Mouse (Mus musculus) forebrain, embryonic 15.5 days (tissue): Measurements from ENCODE around the gene Rnf6. TPM values are rescaled to one million over a fixed set of nuclear protein-coding genes. Genes with fewer than 3 reads are reported as not detected.

Experiments used
- ATAC-seq: fragments of 200-750 bp; cut with Nextera tagmentation; replicated peaks from 2 replicates; pipeline ENCODE4 v1.8.0; 2017; ENCODE audit warnings: mild to moderate bottlenecking, moderate TSS enrichment, moderate library complexity
- H3K27ac ChIP-seq: fragments of 300-500 bp; sonication (generic); replicated peaks from 2 replicates; pipeline ENCODE4 v1.5.1; 2015; ENCODE audit warnings: mild to moderate bottlenecking, inconsistent platforms
- H3K27me3 ChIP-seq: fragments of 300-500 bp; sonication (generic); 2 replicates; pipeline ENCODE4 v1.6.1; 2015; ENCODE audit warnings: inconsistent platforms
- H3K36me3 ChIP-seq: fragments of 300-500 bp; sonication (generic); 2 replicates; pipeline ENCODE4 v1.6.1; 2015; ENCODE audit warnings: mild to moderate bottlenecking, inconsistent platforms
- H3K4me1 ChIP-seq: fragments of 300-500 bp; sonication (generic); 2 replicates; pipeline ENCODE4 v1.6.1; 2015; ENCODE audit warnings: inconsistent platforms
- H3K4me2 ChIP-seq: fragments of 300-500 bp; sonication (generic); replicated peaks from 2 replicates; pipeline ENCODE4 v1.6.1; 2015; ENCODE audit warnings: mild to moderate bottlenecking, inconsistent platforms
- H3K4me3 ChIP-seq: fragments of 300-500 bp; sonication (generic); 2 replicates; pipeline ENCODE4 v1.5.1; 2015; ENCODE audit warnings: mild to moderate bottlenecking, inconsistent platforms
- H3K9ac ChIP-seq: fragments of 300-500 bp; sonication (generic); replicated peaks from 2 replicates; pipeline ENCODE4 v1.6.1; 2015; ENCODE audit warnings: mild to moderate bottlenecking, inconsistent platforms
- H3K9me3 ChIP-seq: fragments of 300-500 bp; sonication (generic); 2 replicates; pipeline ENCODE4 v1.6.1; 2016; ENCODE audit warnings: inconsistent platforms
- WGBS: fragments of 180-500 bp; shearing (Covaris S2); methylation state at CpG from one replicate; pipeline ENCODE4 v1.1.7; 2015; ENCODE audit warnings: mixed read lengths; 5-methylcytosine and 5-hydroxymethylcytosine counted together
- polyA plus RNA-seq: library from polyadenylated mRNA; unstranded; fragments of >200 nt; fragmentation: Nextera tagmentation; extraction: Ambion mirVana; gene quantifications from 2 replicates; pipeline ENCODE4 v1.2.1, GENCODE M21; 2015

The Rnf6 gene
- polyA plus RNA-seq, 1 experiment from 2014 or later: 28.3 TPM

DNA sequence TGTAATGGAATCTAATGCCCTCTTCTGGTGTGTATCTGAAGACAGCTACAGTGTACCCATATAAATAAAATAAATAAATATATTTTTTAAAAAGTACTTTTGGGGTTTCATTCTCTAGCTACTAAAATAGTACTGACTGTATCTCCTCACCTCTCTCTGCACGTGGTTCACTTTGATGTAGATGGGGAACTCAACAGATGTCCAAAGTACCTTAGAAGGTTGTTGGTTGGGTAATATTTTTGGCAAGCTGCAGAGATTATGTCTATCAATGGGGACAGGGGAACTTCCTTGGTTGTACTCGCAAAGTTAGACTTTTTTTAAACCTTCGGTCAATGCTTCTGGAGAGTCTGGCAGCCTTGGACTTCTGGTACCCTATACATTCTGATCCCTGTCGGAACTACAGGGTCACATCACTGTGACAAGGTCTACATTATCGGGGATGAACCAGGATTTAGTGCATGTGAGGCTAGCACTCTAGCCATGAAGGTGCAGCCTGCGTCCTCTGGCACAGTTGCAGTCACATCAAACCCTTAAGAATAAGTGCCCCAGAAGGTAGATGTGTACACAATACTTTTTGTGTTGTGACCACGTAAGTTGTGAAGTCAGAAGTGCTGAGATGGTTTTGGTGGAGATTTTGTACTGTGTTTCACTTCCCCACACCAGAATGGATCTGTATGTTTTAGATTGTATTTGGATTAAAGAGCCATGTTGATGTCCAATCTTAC, 24.5 kb upstream of the Rnf6 start:
- Histone ChIP-seq H3K9ac (no peak overlapping the region), H3K4me3 (no peak overlapping the region), H3K36me3 (no peaks in the 10 kb centered on the region), H3K4me1 (no peaks in the 10 kb centered on the region), H3K4me2 (no peak overlapping the region), H3K9me3 (no peaks in the 10 kb centered on the region), H3K27me3 (no peaks in the 10 kb centered on the region), H3K27ac (no peak overlapping the region)
- WGBS: 97% methylated on average over 7 of the region's 7 CpGs
- no peak for ATAC-seq

- no peaks in the 10 kb centered on the region for H3K4me1 ChIP-seq
Observed at GRCm38 (mm10) chr5:146245193-146245592, 23.8 kb upstream of the Rnf6 start.

DNA sequence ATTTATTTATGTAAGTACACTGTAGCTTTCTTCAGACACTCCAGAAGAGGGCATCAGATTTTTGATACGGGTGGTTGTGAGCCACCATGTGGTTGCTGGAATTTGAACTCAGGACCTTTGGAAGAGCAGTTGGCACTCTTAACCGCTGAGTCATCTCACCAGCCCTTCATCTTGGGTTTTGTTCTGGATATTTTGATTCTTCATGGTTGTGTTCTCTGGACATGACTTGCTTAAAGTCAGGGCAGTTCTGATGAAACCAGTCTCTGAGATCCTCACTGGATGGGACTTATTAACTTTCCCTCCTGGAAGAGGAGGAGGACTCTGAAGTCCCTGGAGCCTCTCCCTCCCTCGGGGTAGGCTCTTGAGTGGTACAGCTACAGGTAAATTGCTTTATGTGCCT, 19.8 kb upstream of the Rnf6 start:
- Histone ChIP-seq H3K4me1 (peaks cover 6% of the 10 kb centered on the region; the same call in 1 of the 2 replicates), H3K36me3 (no peaks in the 10 kb centered on the region), H3K4me2 (no peak overlapping the region), H3K27ac (no peak overlapping the region), H3K9me3 (no peaks in the 10 kb centered on the region), H3K27me3 (no peaks in the 10 kb centered on the region), H3K4me3 (no peak overlapping the region), H3K9ac (no peak overlapping the region)
- ATAC-seq: no peak
- 95% methylated on average over 3 of the region's 3 CpGs for WGBS

More at GRCm38 (mm10) chr5:146245193-146245592, 23.8 kb upstream of the Rnf6 start:
- H3K27me3 ChIP-seq: no peaks in the 10 kb centered on the region
- no peak for ATAC-seq
- H3K36me3 ChIP-seq: no peaks in the 10 kb centered on the region
- 95% methylated on average over 4 of the region's 4 CpGs for WGBS
- H3K9ac ChIP-seq: no peak overlapping the region
- no peak overlapping the region for H3K4me3 ChIP-seq
- H3K27ac ChIP-seq: no peak overlapping the region
- H3K4me2 ChIP-seq: no peak overlapping the region
- no peaks in the 10 kb centered on the region for H3K9me3 ChIP-seq

DNA sequence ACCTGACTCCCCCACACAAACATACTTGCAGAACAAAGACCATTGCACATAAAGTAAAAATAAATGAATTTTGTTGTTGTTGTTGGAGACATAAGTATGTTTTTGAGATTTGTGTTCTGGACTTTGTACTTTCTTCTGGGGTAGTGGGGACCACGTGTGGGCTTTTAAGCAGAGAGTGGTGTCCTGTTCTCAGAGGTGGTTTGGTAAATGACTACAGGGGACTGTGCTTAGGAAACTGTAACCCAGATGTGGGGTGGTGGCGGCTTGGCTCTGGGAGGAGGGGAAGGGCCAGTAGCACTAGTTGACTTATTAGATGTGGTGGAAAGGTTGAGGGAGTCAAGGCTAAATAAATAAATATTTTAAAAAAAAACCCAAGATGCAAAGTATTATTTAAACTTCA, 19.4 kb upstream of the Rnf6 start:
- Histone ChIP-seq H3K9me3 (no peaks in the 10 kb centered on the region), H3K4me2 (no peak overlapping the region)
- WGBS: 86% methylated on average over 2 of the region's 2 CpGs

GRCm38 (mm10) chr5:146238274-146238673, 16.9 kb upstream of the Rnf6 start:
- Histone ChIP-seq H3K4me2 (no peak overlapping the region), H3K4me3 (no peak overlapping the region), H3K9me3 (no peaks in the 10 kb centered on the region), H3K4me1 (peaks cover 23% of the 10 kb centered on the region), H3K9ac (no peak overlapping the region), H3K27me3 (no peaks in the 10 kb centered on the region), H3K36me3 (no peaks in the 10 kb centered on the region), H3K27ac (no peak overlapping the region)
- WGBS: 90% methylated on average over 10 of the region's 10 CpGs
- no peak for ATAC-seq

More for the DNA sequence above, 19.4 kb upstream of the Rnf6 start:
- no peaks in the 10 kb centered on the region for H3K27me3 ChIP-seq
- H3K4me3 ChIP-seq: no peak overlapping the region
- no peaks in the 10 kb centered on the region for H3K36me3 ChIP-seq
- peaks cover 10% of the 10 kb centered on the region; the same call in 1 of the 2 replicates for H3K4me1 ChIP-seq
- no peak overlapping the region for H3K27ac ChIP-seq
- H3K9ac ChIP-seq: no peak overlapping the region
- no peak for ATAC-seq

- H3K36me3 ChIP-seq: no peaks in the 10 kb centered on the region
Observed at GRCm38 (mm10) chr5:146234336-146234735, 13.0 kb upstream of the Rnf6 start.

DNA sequence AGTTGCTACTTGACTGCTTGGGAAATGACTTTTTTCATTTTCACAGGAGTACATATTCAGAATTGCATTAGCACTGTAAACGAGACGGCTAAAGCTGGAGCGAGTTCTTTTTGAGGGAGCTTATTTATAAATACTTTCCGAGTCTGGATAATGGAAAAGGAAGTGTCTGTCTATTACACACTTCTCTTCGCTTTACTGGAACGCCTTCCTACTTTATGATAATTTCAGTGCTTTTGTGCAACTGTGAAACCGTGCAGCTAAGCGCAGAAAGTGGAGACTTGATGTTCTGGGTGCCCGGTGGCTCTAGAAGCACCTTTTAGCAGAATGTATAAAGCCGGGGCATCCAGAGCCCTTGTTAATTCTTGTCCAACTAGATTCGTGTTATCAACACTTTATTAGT, 11.5 kb upstream of the Rnf6 start:
- ATAC-seq: no peak
- H3K27ac ChIP-seq: no peak overlapping the region; the same call in 1 of the 2 replicates
- H3K36me3 ChIP-seq: no peaks in the 10 kb centered on the region
- peak overlapping the region; percentile 94 for H3K4me3 ChIP-seq
- H3K4me1 ChIP-seq: peaks cover 35% of the 10 kb centered on the region
- no peaks in the 10 kb centered on the region for H3K9me3 ChIP-seq
- peak overlapping the region; percentile 79 for H3K4me2 ChIP-seq
- H3K27me3 ChIP-seq: no peaks in the 10 kb centered on the region
- H3K9ac ChIP-seq: peak overlapping the region; percentile 67; the same call in 1 of the 2 replicates
- 51% methylated on average over 11 of the region's 11 CpGs for WGBS

More at GRCm38 (mm10) chr5:146234336-146234735, 13.0 kb upstream of the Rnf6 start:
- 77% methylated on average over 1 of the region's 1 CpGs for WGBS
- no peak overlapping the region for H3K4me2 ChIP-seq
- H3K4me3 ChIP-seq: no peak overlapping the region
- H3K9ac ChIP-seq: no peak overlapping the region
- no peaks in the 10 kb centered on the region for H3K9me3 ChIP-seq
- H3K4me1 ChIP-seq: peaks cover 35% of the 10 kb centered on the region
- no peak for ATAC-seq
- H3K27ac ChIP-seq: no peak overlapping the region
- no peaks in the 10 kb centered on the region for H3K27me3 ChIP-seq

GRCm38 (mm10) chr5:146232056-146232675, 10.8 kb upstream of the Rnf6 start:
- no peaks in the 10 kb centered on the region for H3K36me3 ChIP-seq
- peaks cover 35% of the 10 kb centered on the region for H3K4me1 ChIP-seq
- H3K27me3 ChIP-seq: no peaks in the 10 kb centered on the region
- peak overlapping the region; percentile 67 for H3K9ac ChIP-seq
- no peaks in the 10 kb centered on the region for H3K9me3 ChIP-seq
- ATAC-seq: no peak
- WGBS: 25% methylated on average over 6 of the region's 6 CpGs
- H3K4me2 ChIP-seq: peak overlapping the region; percentile 79
- peak overlapping the region; percentile 94 for H3K4me3 ChIP-seq
- H3K27ac ChIP-seq: 0 out of 2 replicates have a peak overlapping the region, but pooled peaks have one; percentile 1

DNA sequence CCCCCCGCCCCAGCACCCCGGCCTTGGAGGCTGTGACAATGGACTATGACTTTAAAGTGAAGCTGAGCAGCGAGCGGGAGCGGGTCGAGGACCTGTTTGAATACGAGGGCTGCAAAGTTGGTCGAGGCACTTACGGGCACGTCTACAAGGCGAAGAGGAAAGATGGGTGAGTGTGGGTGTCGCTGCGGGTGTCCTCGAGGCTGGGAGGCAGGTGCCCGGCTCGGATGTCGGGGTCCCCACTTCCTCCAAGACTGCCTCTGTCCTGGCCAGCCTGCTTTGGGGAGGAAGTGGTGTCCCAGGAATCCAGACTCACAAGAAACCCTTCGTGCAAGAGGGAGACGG, 10.3 kb upstream of the Rnf6 start:
- H3K9me3 ChIP-seq: no peaks in the 10 kb centered on the region
- ATAC-seq: no peak
- H3K4me2 ChIP-seq: peak overlapping the region; percentile 79
- peaks cover 30% of the 10 kb centered on the region for H3K4me1 ChIP-seq
- H3K4me3 ChIP-seq: peak overlapping the region; percentile 94
- H3K36me3 ChIP-seq: no peaks in the 10 kb centered on the region
- H3K27me3 ChIP-seq: no peaks in the 10 kb centered on the region
- H3K9ac ChIP-seq: peak overlapping the region; percentile 67
- 0% methylated on average over 19 of the region's 19 CpGs for WGBS
- H3K27ac ChIP-seq: peak overlapping the region; percentile 99

- Histone ChIP-seq H3K4me3 (peak within 1 kb of the TSS; percentile 94), H3K9ac (peak within 1 kb of the TSS; percentile 67), H3K27ac (peak within 1 kb of the TSS; percentile 99), H3K9me3 (no peaks in the 10 kb centered on the region), H3K27me3 (no peaks in the 10 kb centered on the region), H3K4me1 (peaks cover 28% of the 10 kb centered on the region), H3K4me2 (peak within 1 kb of the TSS; percentile 79), H3K36me3 (no peaks in the 10 kb centered on the region)
- peak; percentile 92 for ATAC-seq
- WGBS: under 1% methylated on average over 87 of the region's 102 CpGs
Observed at GRCm38 (mm10) chr5:146230864-146231654, 9.7 kb upstream of the Rnf6 start, which contains the start of gene Cdk8. Gene Cdk8, plus strand, starts transcription at chr5:146231230.

- H3K27ac ChIP-seq: peak overlapping the region; percentile 99
- whole genome bisulfite sequencing: 57% methylated on average over 17 of the region's 17 CpGs
- peak; percentile 0; the same call in 1 of the 2 replicates for ATAC-seq
Observed at GRCm38 (mm10) chr5:146229869-146230650, 8.7 kb upstream of the Rnf6 start.

More at GRCm38 (mm10) chr5:146229869-146230650, 8.7 kb upstream of the Rnf6 start:
- Histone ChIP-seq H3K9me3 (no peaks in the 10 kb centered on the region), H3K27me3 (no peaks in the 10 kb centered on the region), H3K4me3 (peak overlapping the region; percentile 94), H3K36me3 (no peaks in the 10 kb centered on the region), H3K4me2 (peak overlapping the region; percentile 51), H3K9ac (peak overlapping the region; percentile 67), H3K4me1 (peaks cover 22% of the 10 kb centered on the region)
